Mouse (Mus musculus) adrenal gland, postnatal 25 days (tissue): ENCODE measurements at regions not wholly inside any gene's neighbourhood (a gene's known extent, or its start where the extent isn't known, plus 50 kb on each side); places are given as distances from the start of the nearest gene placed in this dataset.
A peak's percentile ranks its signal among the peaks of the same experiment; 100 is the strongest.

Experiments
- DNase-seq: peaks from one replicate; pipeline ENCODE4 v3.0.0; 2021; ENCODE audit warnings: mixed read lengths

DNA sequence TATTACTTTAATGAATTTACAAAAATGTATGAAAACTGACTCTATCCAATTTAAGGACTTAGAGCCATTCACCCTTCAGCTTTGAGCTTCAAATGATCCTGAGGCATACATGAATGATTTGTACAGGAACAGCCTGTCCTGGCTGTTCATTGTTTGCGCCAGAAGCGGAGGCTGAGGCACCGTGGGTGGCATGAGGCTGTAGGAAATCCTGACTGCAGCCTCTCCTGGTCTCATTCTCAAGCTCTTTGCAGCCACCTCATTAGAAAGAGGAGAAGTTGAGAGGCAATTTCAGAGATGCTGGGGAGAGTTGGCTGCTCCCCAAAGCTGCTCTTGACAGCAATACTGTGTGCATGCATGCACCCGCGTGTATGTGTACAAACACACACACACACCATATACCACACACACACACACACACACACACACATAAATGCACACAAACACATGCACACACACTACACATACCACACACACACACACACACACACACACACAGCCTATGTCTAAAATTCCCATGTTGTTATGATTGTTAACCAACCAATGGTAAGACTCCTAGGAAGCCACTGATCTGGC lies 434.9 kb upstream of the Btbd3 start:
- no peak for DNase-seq

DNA sequence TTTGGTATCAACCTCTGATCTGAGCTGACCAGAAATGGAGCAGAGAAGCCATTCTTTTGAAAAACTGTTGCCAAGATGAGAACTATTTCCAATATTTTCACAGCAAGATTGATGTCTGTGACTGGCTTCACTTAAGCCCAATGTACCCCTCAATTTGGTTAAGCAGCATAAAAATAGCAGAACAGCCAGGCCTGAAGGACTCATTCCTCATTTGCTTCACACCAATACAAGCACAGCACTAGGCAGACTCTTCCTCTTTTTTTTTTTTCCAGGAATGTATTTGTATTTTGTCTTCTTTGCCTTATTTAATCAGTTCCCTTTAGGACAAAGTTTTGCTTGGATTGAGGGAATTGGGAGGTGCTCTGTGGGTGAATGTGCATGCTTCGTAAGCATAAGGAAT lies 441.4 kb upstream of the Btbd3 start:
- no peak for DNase-seq

DNA sequence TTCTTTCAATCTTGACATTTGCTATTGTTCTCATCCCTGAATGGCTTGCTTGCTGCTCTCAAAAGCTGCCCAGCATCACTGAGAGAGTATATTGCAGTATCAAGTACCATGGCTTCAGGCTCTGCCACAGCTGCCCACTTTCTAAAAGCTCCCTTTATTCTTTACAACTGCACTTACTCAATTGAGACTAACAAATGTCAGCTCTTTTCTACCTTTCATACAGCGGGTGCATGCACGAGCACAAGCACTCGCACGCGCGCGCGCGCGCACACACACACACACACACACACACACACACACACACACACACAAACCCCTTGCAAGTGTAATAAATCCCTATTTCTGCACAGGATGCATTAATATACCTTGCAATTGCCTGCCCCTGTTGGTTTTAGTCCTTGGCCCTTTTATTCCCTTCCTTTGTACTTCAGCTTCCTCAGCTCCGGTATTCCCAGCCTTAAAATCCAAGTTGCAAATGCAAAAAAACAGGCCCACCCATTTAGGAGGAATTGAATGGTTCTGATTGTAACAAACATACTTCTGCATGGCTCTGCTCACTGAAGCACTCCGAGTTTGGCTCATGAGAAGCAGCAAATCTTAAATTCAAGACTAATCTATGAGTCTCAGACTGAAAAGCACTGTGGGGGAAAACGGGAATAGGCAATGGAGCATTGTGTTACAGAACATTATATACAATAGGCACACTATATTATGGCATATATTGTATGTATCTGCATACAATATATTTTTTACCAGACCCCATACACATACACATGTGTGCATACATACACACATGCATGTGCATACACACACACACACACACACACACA lies 447.7 kb upstream of the Btbd3 start:
- DNase-seq, result no peak

DNA sequence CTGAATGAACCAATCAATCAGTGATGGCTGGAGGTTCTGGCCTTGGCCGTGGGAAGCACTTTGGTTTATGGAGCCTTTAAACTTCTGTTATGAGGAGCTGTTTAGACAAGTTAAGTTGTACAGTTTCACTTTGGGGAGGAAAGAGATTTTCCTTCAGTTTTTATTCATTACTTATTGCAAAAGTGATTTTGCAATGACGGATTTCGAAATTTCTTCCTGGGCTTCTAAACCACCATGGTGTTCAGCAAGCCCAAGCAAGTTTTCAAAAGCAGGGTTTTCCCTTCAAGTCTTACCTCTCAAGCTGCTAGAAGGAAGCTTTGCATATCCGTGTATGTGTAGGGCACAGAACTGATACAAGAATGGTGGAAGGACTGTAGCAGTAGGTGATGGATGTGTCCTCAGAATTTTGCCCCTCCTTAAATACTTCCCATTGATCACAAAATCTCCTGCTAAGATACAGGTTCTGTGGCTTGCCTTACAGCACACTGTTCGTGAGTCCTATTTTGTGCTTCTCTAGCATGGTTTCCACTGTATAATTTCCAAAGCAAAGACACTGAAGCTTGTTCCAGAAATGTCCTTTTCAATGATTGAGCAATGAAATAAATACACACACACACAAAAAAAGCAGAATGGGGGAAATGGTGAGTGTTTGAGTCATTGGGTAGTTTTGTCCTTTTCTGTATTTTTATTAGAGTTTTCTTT lies 448.6 kb upstream of the Btbd3 start:
- DNase-seq, result no peak

DNA sequence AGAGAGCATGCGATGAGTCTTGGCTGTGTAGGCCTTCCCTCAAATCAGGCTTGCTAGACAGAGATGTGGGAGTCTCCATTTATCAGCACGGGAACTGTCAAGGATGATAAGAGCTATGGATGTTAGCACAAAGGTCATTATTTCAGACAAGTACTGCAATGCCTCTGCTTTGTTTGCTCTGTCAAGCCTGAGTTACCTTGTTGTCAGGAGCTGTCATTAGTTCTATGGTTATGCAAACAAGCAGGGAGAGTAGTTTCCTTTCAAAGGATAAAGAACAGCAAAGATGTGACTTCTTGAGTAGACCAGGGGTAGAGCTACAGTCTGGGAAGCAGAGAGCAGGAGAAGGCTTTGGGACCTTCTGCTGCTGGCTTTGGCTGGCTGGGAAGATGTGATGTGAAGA lies 461.5 kb upstream of the Btbd3 start:
- no peak for DNase-seq

DNA sequence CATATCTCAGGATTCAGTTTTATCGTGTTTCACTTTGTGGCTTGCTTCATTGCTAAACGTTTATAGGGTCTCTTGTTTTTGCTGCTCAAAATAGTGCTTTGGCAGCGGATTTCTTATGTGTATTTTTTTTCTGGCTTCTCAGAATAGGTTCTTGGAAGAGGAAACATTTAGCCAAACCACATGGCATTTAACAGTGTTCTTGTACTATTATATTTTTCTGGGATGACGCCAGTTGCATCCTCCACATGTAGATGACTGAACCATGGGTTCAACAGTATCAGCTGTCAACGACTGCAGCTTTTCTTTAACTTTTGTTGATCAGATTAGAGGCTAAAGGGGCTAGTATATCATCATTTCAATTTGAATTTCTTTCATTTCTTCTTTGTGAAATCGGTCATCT lies 472.3 kb upstream of the Btbd3 start:
- no peak for DNase-seq

DNA sequence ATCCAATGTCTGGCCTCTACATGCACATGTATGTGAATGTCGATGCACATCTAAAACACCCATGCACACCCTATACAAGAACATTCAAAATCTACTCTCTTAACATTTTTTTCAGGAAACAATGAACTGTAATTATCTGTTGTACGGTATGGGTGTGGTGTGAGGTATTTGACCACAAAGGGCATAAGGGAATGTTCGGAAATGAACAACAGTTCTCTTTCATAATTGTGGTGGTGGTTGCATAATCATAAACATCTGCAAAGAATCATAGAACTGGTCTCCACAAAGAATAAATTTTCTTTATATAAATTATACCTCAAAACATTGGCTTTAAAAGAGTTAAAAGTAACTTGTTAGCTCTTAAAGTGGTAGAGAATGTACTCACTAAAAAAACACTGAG lies 478.9 kb upstream of the Btbd3 start:
- no peak for DNase-seq

DNA sequence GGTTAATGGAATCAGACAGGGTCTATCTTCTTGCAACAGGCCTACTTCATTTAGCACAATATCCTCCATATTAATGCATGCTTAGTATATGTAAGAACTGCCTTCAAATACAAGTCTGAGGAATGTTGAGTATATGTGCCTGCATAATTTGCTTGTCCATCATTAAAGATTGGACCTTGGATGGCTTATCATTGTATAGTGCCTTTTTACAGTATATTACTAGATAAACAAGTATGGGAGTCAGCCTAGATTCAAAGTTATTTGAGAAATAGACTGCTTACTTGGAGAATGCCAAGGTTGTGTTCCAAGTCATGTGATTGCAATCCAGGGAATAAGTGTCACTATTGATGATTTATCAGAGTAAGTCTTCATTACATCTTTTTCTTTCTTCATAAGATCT lies 491.6 kb upstream of the Btbd3 start:
- DNase-seq, result no peak

DNA sequence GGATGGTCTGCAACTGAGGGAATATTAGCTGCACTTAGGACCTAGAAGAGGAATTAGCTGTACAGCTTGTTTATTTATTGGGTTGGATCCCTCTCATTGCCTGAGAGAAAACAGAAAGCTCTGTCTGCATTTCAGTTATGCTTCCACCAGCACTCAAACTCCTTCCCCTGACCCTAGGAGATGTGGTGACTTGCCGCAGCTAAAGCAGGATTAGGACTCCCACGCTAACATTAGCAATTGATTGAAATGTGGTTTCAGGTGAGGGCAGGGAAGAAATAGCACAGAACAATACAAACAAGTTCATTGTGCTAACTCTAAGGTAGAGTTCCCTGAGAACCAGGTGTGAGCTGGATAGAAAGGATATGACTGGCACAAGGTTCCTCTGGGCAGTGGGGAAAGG lies 496.9 kb upstream of the Btbd3 start:
- no peak for DNase-seq

DNA sequence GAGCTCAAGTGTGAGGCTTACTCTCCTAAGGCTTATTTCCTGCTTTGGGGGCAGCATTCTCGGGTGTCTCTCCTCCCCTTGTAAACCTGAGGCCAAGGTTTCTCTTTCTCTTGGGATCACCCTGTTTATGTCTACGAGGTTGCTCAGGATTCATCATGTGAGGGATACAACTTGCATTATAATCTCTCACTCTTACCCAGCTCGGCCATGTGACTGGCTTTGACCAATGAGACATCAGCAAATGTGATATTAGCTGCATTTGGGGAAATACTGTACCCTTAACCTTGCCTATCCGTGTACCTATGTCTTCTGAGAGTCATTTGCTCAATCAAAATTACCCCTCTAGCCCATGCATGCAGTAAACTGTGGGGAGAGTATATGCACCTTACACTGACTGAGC lies 498.0 kb upstream of the Btbd3 start:
- no peak for DNase-seq

DNA sequence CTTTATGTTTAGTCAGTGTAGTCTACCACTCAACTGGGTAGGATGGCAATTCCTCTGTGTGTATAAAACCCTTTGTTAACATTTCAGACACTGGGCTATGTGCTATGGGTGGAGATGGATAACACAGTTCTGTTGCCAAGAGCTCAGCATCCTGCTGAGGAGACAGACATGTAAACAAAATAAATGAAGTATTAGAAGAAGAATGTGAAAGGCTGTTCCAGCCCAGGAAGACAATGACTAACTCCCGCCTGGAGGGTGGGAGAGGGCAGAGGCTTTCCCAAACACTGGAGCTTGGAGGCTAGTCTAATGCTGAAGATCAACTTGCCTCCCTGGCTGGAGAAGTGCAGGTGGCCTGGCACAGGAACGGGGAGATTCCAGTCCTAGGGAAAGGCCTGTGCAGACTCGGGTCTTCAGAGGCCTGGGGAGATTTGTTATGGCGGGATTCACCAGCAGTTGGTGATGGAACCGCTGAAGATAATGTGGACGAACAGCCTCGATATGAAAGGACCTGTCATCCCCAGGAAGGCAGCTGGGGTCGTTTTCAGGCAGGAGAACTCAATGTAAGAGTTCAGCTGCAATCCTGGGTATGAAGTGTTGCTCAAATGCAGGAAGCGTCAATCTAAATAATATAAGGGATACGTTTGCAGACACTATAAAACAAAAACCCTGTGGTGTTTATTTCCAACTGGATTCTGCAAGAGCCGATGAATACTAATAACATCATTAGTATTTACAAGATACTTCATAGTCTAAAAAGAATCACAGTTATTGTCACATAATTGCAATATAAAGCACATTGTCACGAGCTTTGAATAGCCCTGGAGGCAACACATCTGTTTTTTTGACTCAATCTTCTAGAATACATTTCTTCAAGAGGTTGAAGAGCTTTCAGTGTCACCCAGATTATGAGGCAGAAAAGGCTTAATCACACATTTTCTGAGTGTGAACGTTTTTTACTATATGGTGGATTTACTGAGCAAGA lies 498.8 kb upstream of the Btbd3 start:
- no peak for DNase-seq

DNA sequence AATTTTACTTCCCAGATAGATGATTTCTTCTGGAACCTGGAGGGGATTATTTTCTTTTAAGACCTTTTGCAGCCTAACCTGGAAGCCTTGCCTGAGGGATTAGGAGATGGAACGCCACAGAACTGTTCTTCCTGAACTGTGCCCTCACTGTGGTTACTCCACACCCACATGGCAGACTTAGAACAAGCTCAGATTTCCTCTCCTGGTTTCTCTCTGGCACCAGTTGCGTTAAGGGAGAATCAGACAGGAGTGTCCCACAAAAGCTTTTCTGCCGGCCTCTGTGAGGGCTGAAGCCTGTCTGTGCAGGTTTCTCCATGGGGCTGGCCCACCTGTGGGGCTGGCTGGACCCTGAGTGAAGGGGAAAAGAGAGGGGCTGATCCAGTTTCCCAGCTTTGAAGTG lies 500.1 kb upstream of the Btbd3 start:
- DNase-seq, result peak; percentile 1

DNA sequence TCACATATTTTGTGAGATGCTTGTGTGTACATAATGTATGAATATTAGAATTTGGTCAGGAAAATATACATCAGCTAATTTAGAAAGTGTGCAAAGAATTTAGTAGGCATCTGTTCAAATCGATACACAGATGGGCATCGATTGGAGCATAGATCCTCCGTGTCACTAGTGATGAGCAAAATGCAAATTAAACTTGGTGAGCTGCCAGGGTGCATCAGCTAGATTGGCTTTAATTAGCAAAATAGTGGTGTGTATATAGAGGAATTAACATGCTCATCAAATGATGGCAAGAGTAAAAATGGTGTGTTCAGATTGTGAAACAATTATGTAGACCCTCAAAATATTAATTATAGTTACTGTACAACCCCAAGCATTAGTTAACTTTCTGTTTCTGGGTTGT lies 501.9 kb upstream of the Btbd3 start:
- no peak for DNase-seq

DNA sequence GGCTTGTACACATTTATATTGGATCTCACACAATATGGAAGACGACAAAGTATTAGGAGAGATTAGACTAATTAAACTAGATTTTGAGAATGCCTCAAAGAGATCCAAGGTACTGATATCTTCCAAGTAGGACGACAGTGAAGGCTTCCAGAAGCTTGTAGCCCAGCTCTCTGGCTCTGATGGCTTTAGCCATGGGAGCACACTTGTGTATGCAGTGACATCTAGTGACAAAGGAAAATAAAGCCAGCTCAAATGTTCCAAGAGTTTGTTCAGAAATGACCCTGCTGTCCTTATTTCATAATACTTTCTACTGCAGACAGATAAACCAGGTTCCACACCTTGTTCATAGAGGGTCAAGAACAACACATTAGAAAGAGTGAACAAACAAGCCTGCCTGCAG lies 524.0 kb upstream of the Btbd3 start:
- DNase-seq, result peak; percentile 16

DNA sequence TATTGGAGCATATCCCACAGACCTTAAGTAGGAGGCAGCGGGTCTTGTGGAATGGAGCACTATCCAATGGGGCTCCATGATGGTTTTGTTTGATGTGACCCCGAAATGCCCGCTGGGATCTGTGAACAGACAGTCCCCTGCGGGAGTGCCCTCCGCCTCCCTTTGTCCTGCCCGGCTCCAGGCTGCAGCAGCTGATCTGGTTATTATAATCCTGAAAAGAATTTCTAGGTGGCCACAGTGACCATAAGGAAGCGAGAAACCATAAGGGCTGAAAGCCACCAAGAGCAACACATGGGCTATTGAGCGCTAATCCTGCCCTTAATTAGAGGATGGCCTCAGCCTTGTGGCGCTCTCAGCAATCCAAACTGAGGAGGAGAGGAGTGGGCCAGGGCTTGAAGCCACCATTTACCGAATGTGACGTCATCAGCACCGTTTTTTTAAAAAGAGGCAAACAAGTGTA lies 525.9 kb upstream of the Btbd3 start:
- DNase-seq, result no peak

DNA sequence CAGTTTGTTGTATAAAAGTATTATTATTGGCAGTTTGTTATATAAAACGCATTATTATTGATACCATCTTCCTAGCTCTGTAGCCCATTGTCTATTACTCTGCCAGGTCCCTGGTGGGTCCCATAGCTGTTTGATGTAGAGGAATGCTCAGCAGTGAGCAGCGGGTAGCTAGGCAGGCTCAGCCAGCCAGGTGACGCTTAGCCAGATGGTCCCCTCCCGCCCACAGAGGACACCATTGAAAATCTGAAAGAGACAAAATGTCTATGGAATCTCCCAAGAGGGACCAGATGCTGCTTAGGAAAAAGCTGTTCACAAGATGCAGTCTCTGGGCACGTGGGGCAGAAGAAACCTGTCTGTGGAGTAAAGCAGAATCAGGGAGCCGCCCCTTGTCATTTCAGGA lies 526.5 kb upstream of the Btbd3 start:
- DNase-seq, result no peak

DNA sequence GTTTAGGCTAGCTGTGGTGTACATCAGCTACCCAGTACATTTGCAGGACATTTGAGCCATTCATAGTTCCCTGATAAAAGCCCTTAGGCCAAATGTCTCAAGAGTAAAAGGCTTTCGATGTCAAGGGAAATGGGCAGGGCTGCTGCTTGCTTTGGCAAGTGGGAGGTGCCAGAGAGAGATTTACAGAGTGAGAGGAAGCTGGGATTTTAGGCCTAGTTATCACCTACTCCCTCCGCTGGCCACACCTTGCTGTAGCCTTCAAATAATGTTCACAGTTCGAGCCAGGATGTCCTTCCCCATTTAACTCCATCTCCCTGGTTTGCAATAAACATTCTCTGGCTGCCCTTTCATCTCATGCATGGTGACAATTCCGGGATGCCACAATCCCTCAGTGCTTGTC lies 527.2 kb upstream of the Btbd3 start:
- DNase-seq, result no peak

DNA sequence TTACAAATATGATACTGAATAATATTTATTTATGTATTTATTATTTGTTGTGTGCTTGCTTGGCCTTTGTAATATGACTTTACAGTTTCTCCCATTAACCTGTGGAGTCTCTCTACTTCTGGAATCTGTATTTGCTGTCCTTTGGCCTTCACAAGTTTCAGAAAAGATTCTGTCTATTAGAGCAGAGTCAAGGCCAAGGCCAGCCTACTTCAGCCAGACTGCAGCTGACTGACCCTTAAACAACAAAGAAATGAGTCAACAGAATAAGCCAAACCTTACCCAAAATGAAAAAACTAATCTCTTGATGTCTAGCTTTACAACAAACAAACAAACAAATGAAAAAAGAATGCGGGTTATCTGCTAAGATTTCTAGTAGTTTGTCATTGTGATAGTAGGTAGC lies 532.7 kb upstream of the Btbd3 start:
- peak; percentile 18 for DNase-seq

DNA sequence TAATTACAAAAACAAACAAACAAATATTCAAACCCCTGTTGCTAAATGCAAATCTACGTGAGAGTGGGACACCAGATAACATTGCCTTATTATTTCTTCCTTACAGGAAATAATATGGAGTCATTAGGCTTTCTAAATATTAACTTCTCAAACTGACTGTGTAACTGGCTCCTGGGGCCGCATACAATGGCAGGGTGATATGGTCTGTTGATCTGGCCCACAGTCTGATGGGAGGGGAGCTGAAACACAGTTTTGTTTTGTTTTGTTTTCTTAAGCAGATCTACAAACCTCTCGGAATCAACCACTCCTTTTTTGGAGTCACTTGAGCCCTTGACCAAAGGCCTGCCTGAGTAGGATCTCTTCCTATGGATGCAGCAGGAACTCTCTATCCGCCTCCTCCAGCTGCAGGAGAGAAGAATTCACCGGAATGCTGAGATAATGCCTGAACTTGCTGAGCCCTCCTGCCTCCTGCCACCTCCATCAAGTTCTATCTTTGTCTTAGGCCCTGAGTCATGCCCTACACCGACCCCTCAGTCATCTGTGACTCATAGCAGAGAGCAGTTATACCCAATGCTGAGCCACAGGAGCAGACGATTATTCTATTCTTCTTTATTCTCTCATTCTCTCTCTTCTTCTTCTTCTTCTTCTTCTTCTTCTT lies 534.5 kb upstream of the Btbd3 start:
- DNase-seq, result no peak

DNA sequence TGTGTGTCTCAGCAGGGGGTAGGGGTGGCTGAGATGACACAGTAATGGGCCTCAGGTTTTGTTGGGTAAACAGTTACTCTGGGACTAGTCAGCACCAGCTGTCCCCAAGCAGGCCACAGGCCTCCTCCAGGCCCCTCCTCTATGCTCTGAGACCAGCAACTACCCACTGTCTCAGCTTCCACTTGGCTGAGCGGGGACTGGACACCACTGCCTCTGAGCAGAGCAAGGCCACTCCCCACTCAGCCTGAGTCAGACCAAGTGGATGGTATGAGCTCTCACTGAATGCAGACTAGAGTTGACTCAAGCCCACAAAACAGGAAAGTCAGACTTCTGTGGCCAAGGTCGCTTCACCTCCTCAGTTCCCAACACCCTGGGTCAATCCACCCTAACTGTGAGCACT lies 540.5 kb upstream of the Btbd3 start:
- DNase-seq, result peak; percentile 46

DNA sequence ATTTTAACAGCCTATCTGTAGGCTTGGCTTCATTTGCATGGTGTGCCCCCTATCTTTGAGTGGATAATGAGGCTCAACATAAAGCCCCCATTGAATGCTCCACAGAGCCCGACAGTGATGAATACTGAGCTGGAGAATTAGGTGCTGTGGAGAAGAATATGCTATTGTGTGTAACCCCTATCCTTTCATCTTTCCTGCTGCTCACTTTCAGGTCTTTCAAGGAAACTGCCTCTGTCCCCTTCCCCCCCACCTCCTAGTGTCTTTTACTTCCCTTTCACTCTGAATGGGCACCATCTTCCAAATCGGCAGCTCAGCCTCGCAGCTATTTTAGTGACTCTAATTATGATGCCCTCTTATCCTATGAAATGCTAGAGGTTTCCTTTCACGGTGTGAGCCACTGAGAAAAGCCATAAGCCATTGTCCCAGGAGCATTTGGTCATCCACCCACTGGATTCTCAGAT lies 549.8 kb upstream of the Btbd3 start:
- DNase-seq, result no peak
